Mouse (Mus musculus) brain, embryonic 14.5 days (tissue): Measurements from ENCODE around the gene Kat2a.

Experiments
- CTCF ChIP-seq: fragments of 200-500 bp; IDR thresholded peaks from 2 replicates; pipeline ENCODE4 v1.5.1; 2012; ENCODE audit warnings: inconsistent platforms, mild to moderate bottlenecking, moderate library complexity, borderline replicate concordance; ENCODE audit not compliant: insufficient read depth, insufficient read length; ENCODE audit errors: extremely low read depth
- POLR2A ChIP-seq: fragments of 200-500 bp; IDR thresholded peaks from 2 replicates; pipeline ENCODE4 v1.6.1; 2012; ENCODE audit warnings: mild to moderate bottlenecking, inconsistent platforms, borderline replicate concordance; ENCODE audit not compliant: poor library complexity, insufficient read depth, insufficient read length, severe bottlenecking; ENCODE audit errors: extremely low read depth

DNA sequence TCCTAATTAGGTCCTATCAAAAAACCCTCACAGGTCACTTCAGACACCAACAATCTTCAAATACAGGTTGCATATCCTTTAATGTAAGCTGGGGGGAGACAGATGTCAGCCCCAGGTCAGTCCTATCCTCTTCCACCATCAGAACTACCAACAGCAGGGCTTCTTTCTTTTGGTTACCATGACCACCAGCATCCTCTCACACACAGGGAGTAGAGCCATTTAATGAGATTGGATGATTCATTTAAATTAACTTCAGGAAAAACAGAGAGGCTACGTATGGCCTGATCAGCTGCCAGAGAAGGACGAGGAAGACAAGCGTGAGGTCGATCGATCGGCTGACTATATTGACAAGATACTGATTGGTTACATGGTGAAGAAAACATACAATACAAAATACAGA lies 2.7 kb upstream of the Kat2a start:
- no peak for TF ChIP-seq POLR2A
- no peak for TF ChIP-seq CTCF
